Mouse (Mus musculus): ENCODE results near the gene C1rb. TPM values are rescaled to one million over a fixed set of nuclear protein-coding genes. Genes with fewer than 3 reads are reported as not detected.
"Not testable (repeated sequence)": the region's sequence is repeated elsewhere in the genome, so short reads cannot be mapped to it uniquely, and the experiment has no call there.

The C1rb gene
- polyA plus RNA-seq, 1 experiment from 2014 or later = 0.06 TPM

DNA sequence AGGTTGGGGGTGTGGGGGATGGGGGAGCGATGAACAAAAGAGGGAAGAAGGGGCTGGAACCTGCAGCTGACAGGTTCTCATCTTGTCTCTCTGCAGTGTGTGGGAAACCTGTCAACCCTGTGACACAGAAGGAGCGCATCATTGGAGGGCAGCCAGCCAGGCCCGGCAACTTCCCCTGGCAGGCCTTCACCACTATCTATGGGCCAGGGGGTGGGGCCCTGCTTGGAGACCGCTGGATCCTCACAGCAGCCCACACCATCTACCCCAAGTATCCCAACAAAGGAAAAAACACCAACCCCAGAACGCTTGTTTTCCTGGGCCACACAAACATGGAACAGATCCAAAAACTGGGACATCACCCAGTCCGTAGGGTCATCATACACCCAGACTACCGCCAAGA is 10.1 kb downstream of the C1rb start:
- not testable (repeated sequence) for H3K9me3 ChIP-seq (ENCODE audit: low read length); H3K9ac ChIP-seq (replicated peaks; ENCODE audit: low read depth); H3K27me3 ChIP-seq (replicated peaks; ENCODE audit: insufficient read depth, low read length); DNase-seq (ENCODE audit: low spot score); H3K4me3 ChIP-seq (ENCODE audit: low read depth, low read length); H3K4me1 ChIP-seq (ENCODE audit: insufficient read depth, low read depth, low read length); H3K4me2 ChIP-seq (replicated peaks; ENCODE audit: low read depth, low read length); ATAC-seq; H3K36me3 ChIP-seq (ENCODE audit: insufficient read depth, low read length); H3K27ac ChIP-seq (ENCODE audit: low read length)
- WGBS = 67% methylated on average over 6 of the region's 7 CpGs

DNA sequence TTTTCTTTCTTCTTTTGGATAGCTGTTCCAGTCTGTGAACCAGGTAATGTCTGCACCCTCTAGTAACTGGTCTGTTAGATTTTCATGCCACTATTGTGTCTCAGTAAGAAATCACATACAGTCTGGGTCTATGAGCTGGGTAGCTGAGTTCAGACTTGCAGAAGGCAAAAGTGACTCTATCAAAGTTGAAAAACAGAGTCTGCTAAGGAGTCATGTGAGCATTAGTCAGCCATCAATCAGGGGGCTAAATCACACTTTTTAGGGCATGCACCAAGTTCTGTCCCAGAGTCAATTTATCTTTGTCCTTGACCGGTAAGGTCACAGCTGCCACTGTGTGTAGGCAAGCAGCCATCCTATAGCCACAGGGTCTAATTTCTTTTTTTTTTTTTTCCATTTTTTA is 12.1 kb downstream of the C1rb start:
- no peaks in the 10 kb centered on the region for H3K27me3 ChIP-seq (replicated peaks; ENCODE audit: insufficient read depth, low read length)
- no peak overlapping the region for H3K4me2 ChIP-seq (replicated peaks; ENCODE audit: low read depth, low read length)
- no peaks in the 10 kb centered on the region for H3K4me1 ChIP-seq (ENCODE audit: insufficient read depth, low read depth, low read length)
- no peak overlapping the region for H3K9ac ChIP-seq (replicated peaks; ENCODE audit: low read depth)
- H3K36me3 ChIP-seq (ENCODE audit: insufficient read depth, low read length) = no peaks in the 10 kb centered on the region
- no peak overlapping the region for H3K4me3 ChIP-seq (ENCODE audit: low read depth, low read length)
- H3K27ac ChIP-seq (ENCODE audit: low read length) = no peak overlapping the region
- 90% methylated on average over 1 of the region's 1 CpGs for WGBS
- no peaks in the 10 kb centered on the region for H3K9me3 ChIP-seq (ENCODE audit: low read length)
- TF ChIP-seq EP300 (IDR thresholded peaks at IDR 0.05) = no peak
- no peak for TF ChIP-seq CTCF (IDR thresholded peaks at IDR 0.05)
- no peak for DNase-seq (ENCODE audit: low spot score)
- no peak for ATAC-seq

- ATAC-seq (no peak), DNase-seq (ENCODE audit: low spot score) (no peak)
- Histone ChIP-seq H3K27me3 (replicated peaks; ENCODE audit: insufficient read depth, low read length) (no peaks in the 10 kb centered on the region), H3K4me1 (ENCODE audit: insufficient read depth, low read depth, low read length) (no peaks in the 10 kb centered on the region), H3K36me3 (ENCODE audit: insufficient read depth, low read length) (no peaks in the 10 kb centered on the region), H3K4me3 (ENCODE audit: low read depth, low read length) (no peak overlapping the region), H3K27ac (ENCODE audit: low read length) (no peak overlapping the region), H3K9ac (replicated peaks; ENCODE audit: low read depth) (0 out of 2 replicates have a peak overlapping the region, but pooled peaks have one; percentile 5), H3K4me2 (replicated peaks; ENCODE audit: low read depth, low read length) (no peak overlapping the region), H3K9me3 (ENCODE audit: low read length) (no peaks in the 10 kb centered on the region)
- WGBS = 34% methylated on average over 3 of the region's 3 CpGs
- TF ChIP-seq EP300 (IDR thresholded peaks at IDR 0.05) (no peak), CTCF (IDR thresholded peaks at IDR 0.05) (no peak)
These were observed 14.8 kb downstream of the C1rb start for GRCm38 (mm10) chr6:124584935-124585334.

- Histone ChIP-seq H3K4me2 (replicated peaks; ENCODE audit: low read depth, low read length) (no peak overlapping the region), H3K36me3 (ENCODE audit: insufficient read depth, low read length) (no peaks in the 10 kb centered on the region), H3K4me3 (ENCODE audit: low read depth, low read length) (no peak overlapping the region), H3K9me3 (ENCODE audit: low read length) (no peaks in the 10 kb centered on the region), H3K27ac (ENCODE audit: low read length) (no peak overlapping the region), H3K9ac (replicated peaks; ENCODE audit: low read depth) (no peak overlapping the region), H3K27me3 (replicated peaks; ENCODE audit: insufficient read depth, low read length) (no peaks in the 10 kb centered on the region), H3K4me1 (ENCODE audit: insufficient read depth, low read depth, low read length) (no peaks in the 10 kb centered on the region)
- ATAC-seq (no peak), DNase-seq (ENCODE audit: low spot score) (no peak)
- WGBS = 59% methylated on average over 3 of the region's 3 CpGs
- TF ChIP-seq CTCF (IDR thresholded peaks at IDR 0.05) = no peak
These were observed 15.7 kb downstream of the C1rb start for GRCm38 (mm10) chr6:124585761-124586160.

- ATAC-seq (no peak), DNase-seq (ENCODE audit: low spot score) (no peak)
- Histone ChIP-seq H3K4me1 (ENCODE audit: insufficient read depth, low read depth, low read length) (no peaks in the 10 kb centered on the region), H3K9me3 (ENCODE audit: low read length) (no peaks in the 10 kb centered on the region), H3K36me3 (ENCODE audit: insufficient read depth, low read length) (no peaks in the 10 kb centered on the region), H3K4me2 (replicated peaks; ENCODE audit: low read depth, low read length) (no peak overlapping the region), H3K4me3 (ENCODE audit: low read depth, low read length) (no peak overlapping the region), H3K9ac (replicated peaks; ENCODE audit: low read depth) (no peak overlapping the region), H3K27me3 (replicated peaks; ENCODE audit: insufficient read depth, low read length) (no peaks in the 10 kb centered on the region), H3K27ac (ENCODE audit: low read length) (no peak overlapping the region)
- TF ChIP-seq EP300 (IDR thresholded peaks at IDR 0.05) (no peak), CTCF (IDR thresholded peaks at IDR 0.05) (no peak)
- WGBS = 71% methylated on average over 4 of the region's 4 CpGs
These were observed 16.2 kb downstream of the C1rb start for GRCm38 (mm10) chr6:124586266-124586665.

DNA sequence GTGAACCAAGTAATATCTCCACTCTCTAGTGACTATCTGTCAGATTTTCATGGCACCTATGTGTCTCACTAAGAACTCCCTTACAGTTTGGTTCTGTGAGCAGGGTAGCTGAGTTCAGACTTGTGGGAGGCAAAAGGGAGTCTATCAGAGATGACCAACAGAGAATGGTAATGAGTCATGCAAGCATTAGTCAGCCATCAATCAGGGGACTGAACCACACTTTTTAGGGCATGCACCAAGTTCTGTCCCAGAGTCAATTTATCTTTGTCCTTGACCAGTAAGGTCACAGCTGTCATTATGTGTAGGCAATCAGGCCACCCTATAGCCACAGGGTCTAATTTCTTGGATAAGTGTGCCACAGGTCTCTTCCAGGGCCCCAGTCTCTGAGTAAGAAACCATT is 18.7 kb downstream of the C1rb start:
- Histone ChIP-seq H3K27ac (ENCODE audit: low read length) (no peak overlapping the region), H3K36me3 (ENCODE audit: insufficient read depth, low read length) (no peaks in the 10 kb centered on the region), H3K9me3 (ENCODE audit: low read length) (no peaks in the 10 kb centered on the region), H3K9ac (replicated peaks; ENCODE audit: low read depth) (no peak overlapping the region), H3K4me3 (ENCODE audit: low read depth, low read length) (no peak overlapping the region), H3K4me2 (replicated peaks; ENCODE audit: low read depth, low read length) (no peak overlapping the region), H3K4me1 (ENCODE audit: insufficient read depth, low read depth, low read length) (no peaks in the 10 kb centered on the region), H3K27me3 (replicated peaks; ENCODE audit: insufficient read depth, low read length) (no peaks in the 10 kb centered on the region)
- no peak for ATAC-seq
- TF ChIP-seq CTCF (IDR thresholded peaks at IDR 0.05) = no peak
- TF ChIP-seq EP300 (IDR thresholded peaks at IDR 0.05) = no peak
- DNase-seq (ENCODE audit: low spot score) = no peak

- H3K27me3 ChIP-seq (replicated peaks; ENCODE audit: insufficient read depth, low read length) = no peaks in the 10 kb centered on the region
- no peak for DNase-seq (ENCODE audit: low spot score)
- no peak overlapping the region for H3K4me3 ChIP-seq (ENCODE audit: low read depth, low read length)
- no peak overlapping the region for H3K9ac ChIP-seq (replicated peaks; ENCODE audit: low read depth)
- H3K4me2 ChIP-seq (replicated peaks; ENCODE audit: low read depth, low read length) = no peak overlapping the region
- no peak overlapping the region for H3K27ac ChIP-seq (ENCODE audit: low read length)
- no peaks in the 10 kb centered on the region for H3K4me1 ChIP-seq (ENCODE audit: insufficient read depth, low read depth, low read length)
- TF ChIP-seq CTCF (IDR thresholded peaks at IDR 0.05) (no peak), EP300 (IDR thresholded peaks at IDR 0.05) (no peak)
- H3K36me3 ChIP-seq (ENCODE audit: insufficient read depth, low read length) = no peaks in the 10 kb centered on the region
- WGBS = 56% methylated on average over 4 of the region's 4 CpGs
- ATAC-seq = no peak
- no peaks in the 10 kb centered on the region for H3K9me3 ChIP-seq (ENCODE audit: low read length)
These were observed 22.1 kb downstream of the C1rb start for GRCm38 (mm10) chr6:124592186-124592700.

Data from lung, postnatal 0 days (tissue).